Mouse (Mus musculus) regulatory T cell (primary cell): ENCODE measurements around the gene Rab31.

Source experiments
- in situ Hi-C: fragments of 300-600 bp; cut with MboI, MseI; formaldehyde crosslinking; loops from one replicate; pipeline ENCODE4 v1.15.1; 2025; ENCODE audit warnings: high pct_unique_total_duplicates

The Rab31 gene

GRCm38 (mm10) chr17:65771951-65772934, at the start of gene Rab31:
Gene Rab31 (minus strand): TSS chr17:65772752.
- in situ Hi-C loops: loop anchor here (10.0 kb wide), 1 partner anchor 157 kb away; the partner anchor contains the start of gene Vapa

DNA sequence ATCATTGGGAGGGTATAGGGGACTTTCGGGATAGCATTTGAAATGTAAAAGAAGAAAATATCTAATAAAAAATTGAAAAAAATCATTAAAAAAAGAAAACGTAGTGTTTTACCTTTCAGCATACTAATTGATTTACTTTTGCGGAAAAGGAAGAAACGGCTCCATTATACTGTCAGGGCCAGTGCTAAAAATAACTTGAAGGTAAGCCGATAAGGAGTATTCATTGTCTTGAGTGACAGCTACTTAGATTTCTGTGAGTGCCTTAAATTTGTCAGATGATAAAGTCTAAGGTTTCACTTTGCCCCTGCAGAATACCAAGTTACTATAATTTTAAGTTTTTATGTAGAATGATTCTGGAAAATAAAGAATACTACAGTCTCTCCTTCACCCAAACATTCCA, 47.6 kb upstream of the Rab31 start:
- in situ Hi-C loops: no loop called here

DNA sequence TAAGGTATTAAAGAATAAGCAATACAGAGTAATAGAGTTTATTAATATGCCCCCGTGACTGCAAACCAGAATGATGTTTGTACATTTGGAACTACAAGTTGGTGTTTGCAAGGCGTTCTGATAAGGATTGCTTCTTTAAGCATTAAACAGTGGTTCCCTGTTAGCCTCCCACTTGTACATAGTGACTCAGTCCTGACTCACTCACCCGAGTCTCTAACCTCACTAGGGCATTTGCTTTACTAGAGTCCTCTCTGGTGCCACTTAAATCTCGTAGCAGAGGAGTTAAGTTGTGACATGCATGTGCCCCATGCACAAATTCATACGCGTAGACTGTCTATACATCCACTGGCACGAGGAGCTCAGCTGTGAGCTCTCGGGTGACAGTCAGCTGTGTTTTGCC, 41.2 kb upstream of the Rab31 start:
- in situ Hi-C loops: no loop called here

DNA sequence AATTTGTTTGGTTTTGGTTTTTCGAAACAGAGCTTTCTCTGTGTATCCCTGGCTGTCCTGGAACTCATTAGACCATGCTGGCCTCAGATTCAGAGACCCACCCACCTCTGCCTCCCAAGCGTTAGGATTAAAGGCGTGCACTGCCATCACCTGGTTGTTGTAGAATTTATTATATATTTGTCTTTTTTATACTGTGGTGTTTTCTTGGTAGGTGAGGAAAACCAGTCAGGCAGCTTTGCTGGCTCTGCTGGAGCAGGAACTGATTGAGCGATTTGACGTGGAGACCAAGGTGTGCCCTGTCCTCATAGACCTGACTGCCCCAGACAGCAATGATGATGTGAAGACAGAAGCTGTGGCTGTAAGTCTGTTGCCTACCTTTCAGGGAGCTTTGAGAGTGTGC, 38.5 kb upstream of the Rab31 start:
- in situ Hi-C loops: no loop called here

- in situ Hi-C loops: no loop called here
Measured at GRCm38 (mm10) chr17:65806416-65806815, 33.9 kb upstream of the Rab31 start.

DNA sequence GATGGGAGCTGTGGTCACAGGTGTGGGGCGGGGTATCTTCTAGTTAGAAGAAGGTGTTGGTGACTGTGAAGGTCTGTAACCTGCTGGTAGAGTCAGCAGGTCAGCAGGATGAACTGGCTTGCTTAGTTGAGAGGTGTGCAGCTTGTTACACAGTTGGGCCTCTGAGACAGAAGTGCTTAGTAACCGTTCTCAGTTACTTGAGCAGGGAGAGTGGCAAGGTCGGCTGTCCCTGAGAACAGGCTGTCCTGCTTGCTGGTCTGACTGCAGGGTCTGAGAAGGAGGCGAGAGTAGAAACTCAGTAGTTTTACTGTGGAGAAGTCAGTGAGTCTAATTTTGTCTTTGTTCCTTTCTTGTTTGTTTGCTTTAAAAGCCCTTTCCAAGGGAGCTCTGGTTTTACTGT, 33.4 kb upstream of the Rab31 start:
- in situ Hi-C loops: no loop called here

- in situ Hi-C loops: no loop called here
Measured at GRCm38 (mm10) chr17:65802026-65802425, 29.5 kb upstream of the Rab31 start.

DNA sequence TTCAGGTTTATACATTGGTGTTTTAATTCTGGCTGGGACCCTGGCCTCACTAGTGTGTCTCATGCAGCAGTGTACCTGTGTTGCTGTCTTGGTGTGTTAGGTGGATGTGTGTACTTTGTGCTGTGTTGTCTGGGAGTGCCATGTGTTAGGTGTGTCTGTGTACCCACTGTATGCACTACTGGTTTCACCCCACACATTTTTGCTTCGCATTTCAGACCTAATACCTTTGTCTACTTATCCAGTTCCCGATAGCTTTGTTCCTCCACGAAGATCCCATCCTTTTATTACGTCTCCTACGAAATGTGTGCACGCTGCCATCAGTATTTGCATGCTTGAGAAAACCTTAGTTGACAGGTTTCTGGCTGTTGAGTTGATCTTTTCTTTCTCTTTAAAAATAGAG, 27.9 kb upstream of the Rab31 start:
- in situ Hi-C loops: no loop called here

GRCm38 (mm10) chr17:65799353-65799752, 26.8 kb upstream of the Rab31 start:
- in situ Hi-C loops: no loop called here

- in situ Hi-C loops: no loop called here
Measured at GRCm38 (mm10) chr17:65798446-65798845, 25.9 kb upstream of the Rab31 start.

DNA sequence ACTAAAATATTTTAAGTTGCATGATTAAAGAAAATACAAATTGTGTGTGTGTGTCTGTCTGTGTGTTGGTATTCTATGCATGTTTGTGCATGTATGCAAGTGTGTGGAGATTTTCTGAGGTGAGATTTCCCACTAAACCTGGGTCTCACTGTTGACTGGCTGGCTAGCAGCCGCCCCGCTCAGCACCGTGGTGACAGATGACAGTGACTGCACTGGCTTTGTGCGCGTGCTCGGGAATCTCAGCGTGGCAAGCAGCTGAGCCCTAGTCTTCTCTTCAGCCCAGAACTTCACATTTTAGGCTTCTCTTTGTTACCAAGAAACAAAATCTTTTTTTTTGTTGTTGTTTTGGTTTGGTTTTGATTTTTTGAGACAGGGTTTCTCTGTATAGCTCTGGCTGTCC, 23.5 kb upstream of the Rab31 start:
- in situ Hi-C loops: no loop called here

DNA sequence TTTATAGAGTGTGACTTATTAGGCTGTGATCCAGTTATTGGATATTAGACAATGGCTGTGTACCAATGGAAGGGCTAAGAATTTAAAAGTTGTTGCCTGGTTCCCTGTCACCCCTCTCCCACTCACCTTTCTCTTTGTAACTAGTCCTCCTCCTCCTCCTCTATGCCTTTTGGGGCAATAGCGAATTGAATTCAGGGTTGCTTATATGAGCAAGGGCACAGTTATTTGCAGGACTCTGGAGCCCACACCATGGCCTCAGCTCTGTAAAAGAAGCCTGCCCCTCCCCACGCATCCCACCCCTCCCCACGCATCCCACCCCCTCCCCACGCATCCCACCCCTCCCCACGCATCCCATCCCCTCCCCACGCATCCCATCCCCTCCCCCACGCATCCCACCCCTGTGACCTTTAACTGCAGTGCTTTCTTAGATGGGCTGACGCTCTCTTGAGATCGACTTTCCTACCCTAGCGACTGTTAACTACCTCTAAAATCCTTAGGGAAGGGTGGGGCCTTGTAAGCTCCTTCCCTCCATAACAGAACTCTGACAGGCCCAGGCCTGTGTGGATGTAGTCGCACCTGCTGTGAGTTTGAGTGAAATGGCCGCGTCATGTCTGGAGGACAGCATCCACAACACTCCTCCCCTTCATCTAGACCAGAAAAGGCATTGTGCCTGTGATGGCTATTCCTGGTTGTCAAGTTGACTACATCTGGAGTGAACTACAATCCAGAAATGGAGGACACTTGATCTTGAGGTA, 21.7 kb upstream of the Rab31 start:
- in situ Hi-C loops: loop anchor here (5.0 kb wide), 1 partner anchor 33 kb away; no protein-coding TSS in a partner anchor

- in situ Hi-C loops: loop anchor here (5.0 kb wide), 1 partner anchor 34 kb away; no protein-coding TSS in a partner anchor
Measured at GRCm38 (mm10) chr17:65793307-65793930, 20.9 kb upstream of the Rab31 start.

DNA sequence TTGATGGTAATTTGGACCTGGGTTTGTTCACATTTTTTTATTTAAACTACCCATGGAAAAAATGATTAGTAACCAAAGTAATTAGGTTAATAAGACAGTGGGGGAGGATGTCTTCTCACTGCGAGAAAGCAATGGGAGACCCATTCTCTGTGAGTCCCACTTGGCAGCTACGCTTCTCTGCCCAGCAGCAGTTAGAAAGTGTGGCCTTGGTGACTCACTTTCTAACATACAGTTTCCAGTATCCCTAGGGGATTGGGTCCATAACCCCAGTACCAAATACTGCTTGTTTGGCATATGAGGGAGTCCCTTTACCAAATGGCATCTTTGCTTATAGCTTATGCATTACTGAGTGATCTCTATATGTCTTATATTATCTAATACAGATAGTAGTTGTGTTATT, 18.6 kb upstream of the Rab31 start:
- in situ Hi-C loops: loop anchor here (5.0 kb wide), 1 partner anchor 36 kb away; no protein-coding TSS in a partner anchor

DNA sequence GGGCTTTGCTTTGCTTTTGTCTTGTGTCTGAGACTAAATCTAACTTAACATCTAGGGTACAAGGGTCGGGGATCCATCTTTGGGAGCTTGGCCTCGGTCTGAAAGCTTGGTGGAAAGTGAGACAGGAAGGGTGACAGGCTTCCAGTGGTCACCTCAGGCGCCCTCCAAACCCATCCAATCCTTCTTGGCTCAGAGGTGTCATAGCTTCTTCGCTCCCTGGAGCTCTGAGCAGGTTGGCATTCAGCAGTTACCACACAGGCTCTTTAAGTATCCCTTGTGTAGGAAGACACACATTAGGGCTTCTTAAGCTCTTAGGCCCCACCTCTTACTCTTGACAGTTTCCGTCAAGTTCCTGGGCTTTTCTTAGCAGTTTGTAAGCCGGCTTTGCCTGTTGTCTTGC, 17.0 kb upstream of the Rab31 start:
- in situ Hi-C loops: no loop called here

DNA sequence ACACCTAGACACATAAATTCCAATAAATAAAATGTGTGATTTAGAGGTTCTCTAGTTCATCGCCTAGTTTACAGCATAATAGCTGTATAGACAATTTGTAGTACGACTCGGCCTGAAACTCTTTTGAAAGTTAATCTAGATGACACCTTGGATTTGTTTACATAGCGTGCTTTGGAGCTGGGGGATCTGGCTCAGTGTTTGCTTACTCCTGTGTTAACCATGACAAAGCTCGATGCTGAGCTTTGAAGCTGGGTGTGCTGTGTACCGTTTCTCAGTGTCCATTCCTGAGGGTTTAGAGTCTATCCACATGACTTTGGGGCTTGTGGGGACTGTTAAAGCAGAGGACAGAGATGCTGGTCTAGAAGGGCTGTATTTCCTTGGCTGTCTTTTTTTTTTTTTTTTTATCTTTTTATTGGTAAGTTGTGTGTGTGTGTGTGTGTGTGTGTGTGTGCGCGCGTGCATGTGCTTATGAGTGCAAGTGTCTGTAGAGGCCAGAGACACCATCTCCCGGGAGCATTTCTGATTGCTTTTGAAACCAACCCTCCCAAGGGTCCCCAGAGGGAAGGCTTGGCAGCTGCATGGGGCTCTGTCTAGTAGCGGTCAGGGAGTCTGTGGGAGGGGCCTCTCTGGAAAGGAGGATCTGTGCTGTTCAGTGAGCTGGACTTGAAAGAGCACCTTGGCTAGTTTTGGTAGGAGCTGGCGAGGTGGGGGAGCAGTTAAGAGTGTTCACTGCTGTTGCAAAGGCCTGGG, 16.2 kb upstream of the Rab31 start:
- in situ Hi-C loops: no loop called here

- in situ Hi-C loops: no loop called here
Measured at GRCm38 (mm10) chr17:65787261-65787660, 14.7 kb upstream of the Rab31 start.

GRCm38 (mm10) chr17:65786225-65786624, 13.7 kb upstream of the Rab31 start:
- in situ Hi-C loops: no loop called here

DNA sequence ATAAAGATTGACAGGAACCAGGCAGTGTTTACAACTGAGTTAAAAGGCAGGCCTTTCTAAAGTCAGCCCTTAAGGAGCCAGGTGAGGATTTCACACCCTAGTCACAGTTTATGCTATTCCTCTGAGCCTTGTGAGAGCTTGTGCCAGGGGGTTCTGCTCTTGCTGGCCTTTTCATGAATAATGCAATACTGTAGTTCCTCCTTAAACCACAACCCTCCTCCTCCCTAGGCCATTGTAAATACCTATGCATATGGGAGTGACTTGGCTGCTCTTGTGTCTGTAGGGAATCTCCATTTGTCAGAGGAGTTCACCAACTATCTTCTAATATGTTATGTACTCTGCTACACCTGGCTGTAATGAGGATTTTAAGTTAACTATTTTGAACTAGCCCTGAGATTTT, 13.2 kb upstream of the Rab31 start:
- in situ Hi-C loops: no loop called here

DNA sequence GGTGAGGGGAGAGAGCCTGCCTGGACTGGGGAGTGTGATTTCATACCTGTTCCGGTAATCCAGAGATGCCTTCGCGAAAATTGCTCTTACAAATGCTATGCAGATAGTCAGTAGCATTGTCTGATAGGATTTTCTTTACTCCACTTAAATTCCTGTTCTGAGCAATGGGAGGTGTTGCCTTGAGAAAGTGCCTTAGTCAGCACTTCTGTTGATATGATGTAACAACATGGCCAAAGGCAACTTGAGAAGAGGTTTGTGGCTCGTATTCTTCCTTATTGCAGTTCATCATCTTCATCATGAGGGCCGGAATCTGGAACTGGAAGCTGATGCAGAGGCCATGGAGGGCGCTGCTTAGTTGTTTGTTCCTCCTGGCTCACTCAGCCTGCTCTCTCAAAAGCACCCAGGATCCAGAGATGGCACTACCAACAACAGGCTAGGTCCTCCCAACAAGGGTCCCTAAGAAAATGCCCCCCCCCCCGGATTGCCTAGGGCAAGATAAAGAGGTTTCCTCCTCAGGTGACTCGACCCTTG, 12.1 kb upstream of the Rab31 start:
- in situ Hi-C loops: no loop called here
